Comparison of ENCODE assay signal across 13 mouse cellular contexts in genomic region chr6:114778650-114779049, GRCm38 (mm10).
DNase-seq lines count a peak whose midpoint lies in the region; ATAC-seq lines count a peak whose summit lies in the region.
"Had no signal": no experiment of that assay in that cellular context is flagged by ENCODE, and none has a peak within 500 bp of the region (broad histone marks: within the 10 kb centered on the region; RNA-seq: fewer than 3 reads in every experiment).

No protein-coding gene starts in this region.

- intact Hi-C loops in gastrocnemius, postnatal 14 days (cut with DNase I; ENCODE audit: low total_unique reads), result no loop called here

- no peak overlapping the region for H3K9ac ChIP-seq in hindbrain, embryonic 16.5 days (ENCODE audit: low read depth, low read length)
- H3K9ac ChIP-seq in hindbrain, embryonic 13.5 days, result no peak overlapping the region
- H3K9ac ChIP-seq: heart, embryonic 13.5 days had no signal

- no peaks in the 10 kb centered on the region for H3K27me3 ChIP-seq in hindbrain, embryonic 10.5 days (ENCODE audit: insufficient read depth, poor library complexity, severe bottlenecking)
- H3K27me3 ChIP-seq in hindbrain, embryonic 16.5 days (replicated peaks; ENCODE audit: control insufficient read depth, insufficient read depth, low read length), result no peaks in the 10 kb centered on the region
- H3K27me3 ChIP-seq in hindbrain, embryonic 13.5 days, result no peaks in the 10 kb centered on the region
- H3K27me3 ChIP-seq: heart, embryonic 13.5 days; megakaryocyte, embryonic 14.5 days had no signal

- no peak for DNase-seq in hindbrain, embryonic 10.5 days (ENCODE audit: low spot score)
- peak; percentile 49 for DNase-seq in retina, embryonic 14.5 days (ENCODE audit: low spot score)
- DNase-seq in retina, postnatal 1 day, result no peak
- peak; percentile 34 to 45 for DNase-seq in spleen, postnatal 36 days (ENCODE audit: low spot score in 2 of 2)
- DNase-seq in gastrocnemius, postnatal 14 days, result no peak
- DNase-seq: adrenal gland, postnatal 14 days; gastrocnemius, postnatal 10 days; kidney, postnatal 36 days; thymus, postnatal 25 days had no signal

- H3K4me2 ChIP-seq in hindbrain, embryonic 16.5 days (ENCODE audit: low read length), result no peak overlapping the region
- no peak overlapping the region for H3K4me2 ChIP-seq in hindbrain, embryonic 13.5 days
- H3K4me2 ChIP-seq: heart, embryonic 13.5 days had no signal

- 60% methylated on average over 8 of the region's 8 CpGs for WGBS in hindbrain, embryonic 10.5 days
- 22% methylated on average over 8 of the region's 8 CpGs for WGBS in hindbrain, embryonic 16.5 days
- WGBS in hindbrain, embryonic 13.5 days, result 26% methylated on average over 8 of the region's 8 CpGs

- peaks cover 44% of the 10 kb centered on the region for H3K4me1 ChIP-seq in hindbrain, embryonic 10.5 days (replicated peaks)
- peaks cover 6% of the 10 kb centered on the region for H3K4me1 ChIP-seq in hindbrain, embryonic 16.5 days (ENCODE audit: control insufficient read depth, insufficient read depth, low read depth, low read length)
- peaks cover 38% of the 10 kb centered on the region for H3K4me1 ChIP-seq in hindbrain, embryonic 13.5 days (replicated peaks)

- no peak for ATAC-seq in hindbrain, embryonic 16.5 days
- ATAC-seq in hindbrain, embryonic 13.5 days (ENCODE audit: low FRiP score), result 0 out of 2 replicates have a peak, but pooled peaks have one; percentile 36

- no peak overlapping the region for H3K4me3 ChIP-seq in hindbrain, embryonic 10.5 days
- no peak overlapping the region for H3K4me3 ChIP-seq in hindbrain, embryonic 16.5 days (ENCODE audit: low read length)
- H3K4me3 ChIP-seq in hindbrain, embryonic 13.5 days, result no peak overlapping the region
- H3K4me3 ChIP-seq: heart, embryonic 13.5 days; megakaryocyte, embryonic 14.5 days had no signal

- peak overlapping the region; percentile 29; the same call in 1 of the 2 replicates for H3K27ac ChIP-seq in hindbrain, embryonic 10.5 days
- no peak overlapping the region for H3K27ac ChIP-seq in hindbrain, embryonic 16.5 days (ENCODE audit: low read depth, low read length)
- 0 out of 2 replicates have a peak overlapping the region, but pooled peaks have one; percentile 44 for H3K27ac ChIP-seq in hindbrain, embryonic 13.5 days
- H3K27ac ChIP-seq: heart, embryonic 13.5 days had no signal

- no peaks in the 10 kb centered on the region for H3K36me3 ChIP-seq in hindbrain, embryonic 10.5 days
- no peaks in the 10 kb centered on the region for H3K36me3 ChIP-seq in hindbrain, embryonic 16.5 days (ENCODE audit: control insufficient read depth, insufficient read depth, low read length)
- H3K36me3 ChIP-seq in hindbrain, embryonic 13.5 days, result no peaks in the 10 kb centered on the region
- H3K36me3 ChIP-seq: heart, embryonic 13.5 days had no signal

- H3K9me3 ChIP-seq in hindbrain, embryonic 10.5 days, result no peaks in the 10 kb centered on the region
- H3K9me3 ChIP-seq in hindbrain, embryonic 16.5 days (ENCODE audit: control insufficient read depth, low read length), result no peaks in the 10 kb centered on the region
- no peaks in the 10 kb centered on the region for H3K9me3 ChIP-seq in hindbrain, embryonic 13.5 days
- H3K9me3 ChIP-seq: heart, embryonic 13.5 days; megakaryocyte, embryonic 14.5 days had no signal

Comparison
In these comparisons a context has a peak if more than half of its experiments do, and no peak if none do; other contexts are left out.
1. DNase-seq: peak in retina, embryonic 14.5 days (single experiment) and spleen, postnatal 36 days (2 of 2); none in hindbrain, embryonic 10.5 days (single experiment), retina, postnatal 1 day (single experiment) and gastrocnemius, postnatal 14 days (single experiment).